Mouse (Mus musculus): Measurements from ENCODE around the gene Grap2.

Gene Grap2

GRCm38 (mm10) chr15:80599843-80600242 is 27.4 kb downstream of the Grap2 start:
- no peak for DNase-seq (ENCODE audit: extremely low spot score, low read depth, low spot score)

DNA sequence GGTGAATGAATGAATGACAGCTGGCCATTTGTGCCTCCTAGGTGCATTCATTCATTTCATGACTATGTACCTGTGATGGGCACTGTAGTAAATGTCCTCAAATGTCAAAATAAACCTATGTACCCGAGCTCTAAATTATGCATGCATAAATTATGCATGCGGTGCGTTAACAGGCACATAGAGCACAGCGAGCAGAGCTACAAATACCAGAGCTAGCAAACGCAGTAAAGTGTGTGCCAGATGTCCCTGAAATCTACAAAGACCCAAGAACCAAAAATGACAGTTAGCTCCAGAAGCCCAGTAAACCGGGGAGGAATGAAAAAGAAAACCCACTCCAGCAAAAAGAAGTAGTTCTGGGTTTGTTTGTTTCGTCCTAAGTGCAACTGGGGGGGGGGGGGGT is 29.1 kb downstream of the Grap2 start:
- DNase-seq (ENCODE audit: extremely low spot score, low read depth, low spot score) = no peak

- DNase-seq (ENCODE audit: extremely low spot score, low read depth, low spot score) = no peak
Measured at GRCm38 (mm10) chr15:80602487-80602886, 30.1 kb downstream of the Grap2 start.

- no peak for DNase-seq (ENCODE audit: extremely low spot score, low read depth, low spot score)
Measured at GRCm38 (mm10) chr15:80604026-80604425, 31.6 kb downstream of the Grap2 start.

DNA sequence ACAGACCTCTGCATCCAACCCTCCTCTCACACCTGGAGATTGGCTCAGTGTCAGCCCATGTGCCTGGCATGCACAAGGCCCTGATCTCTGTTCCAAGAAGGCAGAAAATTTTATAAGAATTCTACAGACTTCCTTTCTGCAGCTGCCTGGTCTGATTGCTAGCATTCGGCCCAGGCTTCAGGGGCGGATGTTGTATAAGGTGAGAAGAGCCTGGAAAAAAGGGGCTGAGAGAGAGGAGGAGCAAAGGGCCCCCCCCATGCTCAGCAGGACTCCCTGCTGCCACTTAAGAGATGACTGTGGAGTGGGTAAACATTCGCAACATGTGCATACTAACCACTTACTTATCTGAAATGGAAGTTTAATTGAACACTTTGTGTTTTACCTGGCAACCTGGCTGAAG is 35.6 kb downstream of the Grap2 start:
- no peak for DNase-seq (ENCODE audit: extremely low spot score, low read depth, low spot score)

GRCm38 (mm10) chr15:80610335-80610734 is 37.9 kb downstream of the Grap2 start:
- DNase-seq (ENCODE audit: extremely low spot score, low read depth, low spot score) = no peak

GRCm38 (mm10) chr15:80611478-80611877 is 39.1 kb downstream of the Grap2 start:
- DNase-seq (ENCODE audit: extremely low spot score, low read depth, low spot score) = no peak

GRCm38 (mm10) chr15:80613904-80614303 is 41.5 kb downstream of the Grap2 start:
- DNase-seq (ENCODE audit: extremely low spot score, low read depth, low spot score) = no peak

GRCm38 (mm10) chr15:80614500-80615289 is 42.3 kb downstream of the Grap2 start:
- no peak for DNase-seq (ENCODE audit: extremely low spot score, low read depth, low spot score)

DNA sequence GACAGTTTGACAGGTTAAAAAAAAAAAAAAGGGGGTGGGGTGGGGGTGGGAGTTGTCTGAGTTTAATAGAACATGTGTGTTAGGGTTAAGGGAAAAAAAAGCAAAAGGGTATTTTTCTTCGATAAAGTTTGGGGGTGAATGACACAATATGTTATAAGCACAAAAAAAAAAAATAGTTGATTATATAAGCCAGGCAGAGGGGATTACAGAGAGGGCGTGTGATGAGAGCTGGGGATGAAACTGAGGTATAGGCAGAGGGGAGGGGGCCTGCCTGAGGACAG is 42.8 kb downstream of the Grap2 start:
- DNase-seq (ENCODE audit: extremely low spot score, low read depth, low spot score) = no peak

DNA sequence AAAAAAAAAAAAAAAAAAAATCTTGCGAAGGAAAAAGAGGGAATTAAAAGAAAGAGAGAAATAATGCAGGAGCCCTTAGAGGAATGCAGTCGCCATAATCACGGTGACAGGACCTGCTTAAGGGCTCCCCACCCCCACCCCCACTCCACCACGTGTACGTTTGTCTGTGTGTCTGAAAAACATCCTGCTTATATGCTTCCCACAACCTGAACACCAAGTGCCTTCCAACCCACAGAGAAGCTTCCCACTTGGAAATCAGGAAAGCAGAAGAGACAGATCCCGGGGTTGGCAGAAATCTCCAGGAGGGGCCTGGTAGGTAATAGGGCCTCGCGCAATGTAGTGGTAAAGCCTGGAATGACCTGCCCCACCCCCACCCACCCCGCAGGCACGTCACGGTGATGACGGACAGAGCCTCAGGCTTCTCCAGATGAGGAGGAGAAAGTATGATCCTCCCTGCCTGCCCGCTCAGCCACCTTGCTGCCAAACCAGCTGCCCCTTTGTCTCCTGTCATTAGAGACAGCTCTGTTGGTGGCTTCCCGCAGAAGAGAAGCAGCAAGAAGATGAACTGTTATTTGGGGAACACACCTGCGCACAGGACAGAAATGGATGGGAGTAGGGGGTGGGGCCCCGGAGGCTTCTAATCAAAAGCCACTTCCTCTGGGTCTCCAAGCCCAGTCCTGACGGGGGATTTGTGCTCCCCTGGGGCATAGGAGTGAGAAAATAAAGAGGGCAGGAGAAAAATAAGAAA is 43.4 kb downstream of the Grap2 start:
- no peak for DNase-seq (ENCODE audit: extremely low spot score, low read depth, low spot score)

DNA sequence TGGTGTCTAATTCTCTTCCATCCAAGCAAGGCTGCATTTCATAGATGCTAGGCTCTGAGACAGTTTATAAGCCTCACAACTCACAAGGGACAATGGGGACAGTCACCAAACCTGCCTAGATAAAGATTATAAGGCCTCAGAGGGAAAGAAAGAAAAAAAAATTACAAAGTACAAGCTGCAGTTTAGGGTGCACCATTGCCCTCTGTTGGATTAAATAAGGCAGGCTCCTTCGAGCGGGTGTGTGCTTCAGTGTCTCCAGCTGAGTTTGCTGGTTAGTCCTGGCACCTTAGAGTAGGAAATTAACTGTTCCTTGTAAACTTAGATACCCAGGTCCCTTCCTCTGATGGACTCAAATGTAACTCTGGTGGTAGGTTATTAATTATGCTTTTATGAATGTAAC is 45.4 kb downstream of the Grap2 start:
- no peak for DNase-seq (ENCODE audit: extremely low spot score, low read depth, low spot score)

GRCm38 (mm10) chr15:80619166-80619565 is 46.8 kb downstream of the Grap2 start:
- no peak for DNase-seq (ENCODE audit: extremely low spot score, low read depth, low spot score)

GRCm38 (mm10) chr15:80619786-80620185 is 47.4 kb downstream of the Grap2 start:
- DNase-seq (ENCODE audit: extremely low spot score, low read depth, low spot score) = no peak

GRCm38 (mm10) chr15:80620371-80620770 is 48.0 kb downstream of the Grap2 start:
- DNase-seq (ENCODE audit: extremely low spot score, low read depth, low spot score) = no peak

GRCm38 (mm10) chr15:80623171-80623837 is 50.9 kb downstream of the Grap2 start:
- DNase-seq (ENCODE audit: extremely low spot score, low read depth, low spot score) = no peak

DNA sequence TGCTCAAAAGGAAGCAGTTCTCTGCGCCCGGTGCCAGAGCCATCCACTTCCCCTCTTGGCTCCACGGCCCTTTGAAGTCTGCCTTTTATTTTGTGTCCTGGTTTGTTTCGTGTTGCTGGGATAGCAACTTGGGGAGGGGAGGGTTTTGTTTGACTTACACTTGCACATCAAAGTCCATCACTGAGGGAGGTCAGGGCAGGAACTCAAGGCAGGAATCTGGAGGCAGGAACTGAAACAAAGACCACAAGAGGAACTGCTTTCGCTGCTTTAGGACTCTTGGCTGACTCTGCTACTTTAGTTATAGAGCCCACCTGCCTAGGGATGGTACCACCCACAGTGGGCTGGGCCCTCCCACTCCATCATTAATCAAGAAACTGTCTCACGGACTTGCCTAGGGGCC is 54.1 kb downstream of the Grap2 start:
- DNase-seq (ENCODE audit: extremely low spot score, low read depth, low spot score) = no peak

DNA sequence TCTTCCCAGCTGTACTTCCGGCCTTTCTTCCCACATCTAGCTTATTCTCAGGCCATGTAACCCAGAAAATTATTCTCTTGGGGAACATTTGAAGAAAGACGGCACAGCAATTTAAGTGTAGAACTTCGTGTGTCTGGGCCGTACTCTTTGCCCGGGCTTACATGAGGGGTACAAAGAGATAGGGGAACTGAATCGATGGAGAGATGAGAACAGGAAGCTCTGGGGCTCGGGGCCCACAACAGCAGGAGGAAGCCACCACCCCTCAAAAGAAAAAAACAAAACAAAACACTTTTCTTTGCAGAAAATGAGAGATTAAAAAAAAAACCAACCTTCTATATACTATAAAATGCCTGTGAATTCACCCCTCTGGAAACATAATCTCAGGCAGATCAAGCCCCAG is 57.8 kb downstream of the Grap2 start:
- DNase-seq (ENCODE audit: extremely low spot score, low read depth, low spot score) = no peak

DNA sequence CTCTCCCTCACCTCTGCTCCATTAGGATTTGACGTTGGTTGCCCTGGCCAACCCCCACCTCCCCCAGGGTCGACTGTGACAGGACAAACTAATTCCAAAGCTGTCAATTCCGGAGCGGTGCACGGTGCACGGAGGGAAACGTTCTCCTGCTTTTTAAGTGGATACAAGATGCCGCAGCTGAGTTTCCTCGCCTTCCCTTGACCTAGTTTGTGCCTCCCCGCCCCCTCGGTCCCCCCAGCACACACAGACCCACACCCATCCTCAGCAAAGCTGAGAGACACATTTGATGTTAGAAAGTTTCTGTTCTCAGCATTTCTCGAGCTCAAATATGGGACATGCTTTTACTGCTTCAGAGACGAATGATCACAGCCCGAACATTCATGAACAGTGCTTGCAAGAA is 58.3 kb downstream of the Grap2 start:
- DNase-seq (ENCODE audit: extremely low spot score, low read depth, low spot score) = no peak

- no peak for DNase-seq (ENCODE audit: extremely low spot score, low read depth, low spot score)
Measured at GRCm38 (mm10) chr15:80631311-80631710, 58.9 kb downstream of the Grap2 start.

DNA sequence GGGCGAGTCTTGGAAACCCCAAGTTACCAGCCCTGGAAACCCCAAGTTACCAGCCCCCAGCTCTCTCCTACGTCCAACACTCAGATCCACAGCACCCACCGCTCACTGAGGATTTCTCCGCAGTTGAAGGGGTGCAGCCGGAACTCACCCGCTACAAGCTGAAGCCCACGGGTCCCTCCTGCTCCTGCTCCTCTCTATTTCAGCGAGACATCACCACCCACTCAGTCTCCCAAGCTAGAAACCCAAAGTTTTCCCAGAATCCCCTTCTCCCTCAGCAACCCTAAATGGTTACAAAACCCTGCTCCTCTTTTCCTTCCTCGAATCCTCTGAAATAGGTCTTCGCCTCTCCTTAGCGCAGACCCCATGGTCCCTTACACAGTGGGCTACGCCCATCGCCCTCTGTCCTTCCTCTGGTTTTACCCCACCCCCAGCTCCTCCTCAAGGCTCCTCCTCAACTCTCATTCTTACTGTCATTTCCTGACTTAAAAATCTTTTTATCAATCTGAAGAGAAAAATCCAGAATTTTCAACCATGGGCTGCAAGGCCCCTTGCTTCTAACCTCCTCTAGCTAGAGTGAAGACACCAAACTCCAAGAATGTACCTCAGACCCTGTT is 60.0 kb downstream of the Grap2 start:
- DNase-seq (ENCODE audit: extremely low spot score, low read depth, low spot score) = no peak

Measured in hindlimb bud, embryonic 11.5 days (tissue).